Mouse (Mus musculus): Measurements from ENCODE around the gene Ngdn.

Ngdn gene

GRCm38 (mm10) chr14:55000814-55001213, 14.4 kb upstream of the Ngdn start:
- no peak for DNase-seq

- no peak for DNase-seq
These were observed 13.8 kb upstream of the Ngdn start for GRCm38 (mm10) chr14:55001446-55001845.

DNA sequence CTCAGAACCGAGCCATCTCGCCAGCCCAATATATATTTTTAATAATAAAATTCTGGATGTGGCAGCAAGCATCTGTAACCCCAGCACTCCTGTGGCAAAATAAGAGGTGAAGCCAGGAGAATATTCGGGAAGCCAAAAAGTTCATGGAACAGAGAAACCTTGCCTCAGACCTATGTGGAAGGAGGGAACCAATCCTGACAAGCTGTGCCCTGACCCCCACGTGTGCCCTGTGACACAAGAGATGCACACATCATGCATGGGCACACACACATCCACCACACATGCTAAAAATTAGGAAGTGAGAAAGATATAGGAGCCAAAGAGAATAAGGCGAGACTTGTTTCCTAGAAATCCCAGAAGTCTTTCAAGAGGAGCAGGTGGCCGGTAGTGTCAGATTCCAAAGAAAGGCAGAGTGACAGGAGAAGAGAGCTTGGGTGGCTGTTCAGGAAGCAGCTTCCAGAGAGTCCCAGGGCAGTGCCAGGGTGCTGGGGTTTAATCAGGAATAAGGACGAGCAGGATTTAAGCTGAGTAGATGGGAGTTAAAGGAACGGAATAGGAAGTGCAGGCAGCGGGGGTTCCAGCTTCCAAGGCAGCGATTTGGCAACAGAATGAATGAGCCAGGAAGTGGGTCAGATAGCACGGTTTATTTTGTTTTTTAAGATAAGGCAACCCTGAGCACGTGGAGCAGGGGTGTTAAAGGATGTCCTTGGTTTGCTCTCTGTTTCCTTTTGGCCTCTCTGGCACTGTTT, 13.1 kb upstream of the Ngdn start:
- no peak for DNase-seq

GRCm38 (mm10) chr14:55002687-55003120, 12.6 kb upstream of the Ngdn start:
- no peak for DNase-seq

DNA sequence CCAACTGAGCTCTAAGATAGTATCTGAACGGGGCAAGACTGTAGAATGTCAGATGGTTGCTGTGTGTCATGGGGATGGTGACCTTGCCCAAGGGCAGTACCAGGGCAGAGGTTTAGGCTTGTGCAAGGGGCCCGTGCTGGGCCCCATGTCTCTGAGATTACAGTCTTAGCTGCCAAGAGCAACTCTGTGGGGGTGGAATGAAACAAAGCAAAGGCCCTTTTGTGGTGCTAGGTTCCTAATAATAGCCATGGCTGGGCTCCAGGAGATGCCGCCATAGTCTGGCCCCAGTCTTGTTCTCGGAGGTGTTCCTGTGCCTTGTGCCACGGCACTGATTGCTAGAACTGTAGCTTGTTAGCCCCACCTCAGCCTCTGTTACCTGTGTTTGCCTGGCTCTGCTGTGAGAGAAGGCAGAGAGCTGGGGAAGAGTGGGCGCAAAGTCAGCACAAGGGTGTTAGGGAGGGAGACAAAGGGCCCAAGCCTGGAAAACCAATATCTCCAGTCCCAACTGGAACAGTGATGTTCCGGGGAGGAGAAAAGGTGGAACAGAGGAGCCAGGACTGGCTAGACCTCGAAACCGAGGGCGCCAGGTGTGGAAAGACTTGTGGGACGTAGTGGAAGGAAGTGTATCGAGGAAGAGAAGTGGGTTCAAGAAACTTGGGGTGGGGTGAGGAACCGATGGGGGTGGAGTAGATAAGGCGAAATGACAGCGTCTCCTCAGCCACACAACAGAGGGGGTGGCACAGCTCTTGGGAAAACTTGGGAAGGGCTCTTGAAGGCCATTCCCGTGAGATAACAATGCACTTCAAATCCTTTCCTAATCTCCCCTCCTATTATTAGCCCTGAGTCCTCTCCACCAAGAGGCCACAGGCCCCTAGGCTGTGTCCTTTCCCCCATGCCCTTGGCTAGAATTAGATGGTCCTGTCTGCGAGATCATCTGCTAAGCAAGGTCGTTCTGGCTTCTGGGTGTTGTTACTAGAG, 11.1 kb upstream of the Ngdn start:
- no peak for DNase-seq

DNA sequence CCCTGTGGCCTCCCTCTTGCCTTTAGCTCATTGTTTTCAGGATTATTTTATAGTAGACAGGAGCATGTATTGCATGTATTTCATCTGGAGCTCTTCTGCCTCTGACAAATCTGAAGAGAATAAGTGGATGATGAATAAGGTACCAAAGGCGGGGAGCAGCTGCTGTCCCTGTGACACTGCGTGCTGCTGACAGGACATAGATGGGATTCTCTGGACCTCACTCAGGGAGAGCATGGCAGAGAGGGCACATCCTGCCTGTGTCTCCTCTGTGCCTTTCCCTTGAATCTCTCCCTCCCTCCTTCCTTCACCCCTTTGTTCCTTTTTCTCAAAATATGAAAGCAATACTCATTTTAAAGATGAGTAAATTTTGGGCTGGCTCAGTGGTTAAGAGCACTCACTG, 9.7 kb upstream of the Ngdn start:
- DNase-seq: no peak

- DNase-seq: no peak
These were observed 9.3 kb upstream of the Ngdn start for GRCm38 (mm10) chr14:55005967-55006366.

DNA sequence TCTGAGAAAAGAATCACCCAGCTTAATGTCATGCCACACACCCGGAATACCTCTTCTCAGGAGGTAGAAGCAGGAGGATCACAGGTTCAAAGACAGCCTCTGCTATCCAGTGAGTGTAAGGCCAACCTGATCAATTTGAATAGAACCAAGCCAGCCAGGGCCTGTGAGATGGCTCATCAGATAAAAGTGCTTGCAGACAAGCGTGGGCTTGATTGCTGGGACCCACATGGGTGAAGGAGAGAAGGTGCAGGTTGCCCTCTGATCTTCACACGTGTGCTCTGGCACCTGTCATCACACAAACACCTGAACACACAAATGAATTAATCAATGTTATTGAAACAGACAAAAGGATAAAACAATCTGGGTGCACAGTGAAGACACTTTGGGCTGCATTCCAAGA, 8.7 kb upstream of the Ngdn start:
- no peak for DNase-seq

DNA sequence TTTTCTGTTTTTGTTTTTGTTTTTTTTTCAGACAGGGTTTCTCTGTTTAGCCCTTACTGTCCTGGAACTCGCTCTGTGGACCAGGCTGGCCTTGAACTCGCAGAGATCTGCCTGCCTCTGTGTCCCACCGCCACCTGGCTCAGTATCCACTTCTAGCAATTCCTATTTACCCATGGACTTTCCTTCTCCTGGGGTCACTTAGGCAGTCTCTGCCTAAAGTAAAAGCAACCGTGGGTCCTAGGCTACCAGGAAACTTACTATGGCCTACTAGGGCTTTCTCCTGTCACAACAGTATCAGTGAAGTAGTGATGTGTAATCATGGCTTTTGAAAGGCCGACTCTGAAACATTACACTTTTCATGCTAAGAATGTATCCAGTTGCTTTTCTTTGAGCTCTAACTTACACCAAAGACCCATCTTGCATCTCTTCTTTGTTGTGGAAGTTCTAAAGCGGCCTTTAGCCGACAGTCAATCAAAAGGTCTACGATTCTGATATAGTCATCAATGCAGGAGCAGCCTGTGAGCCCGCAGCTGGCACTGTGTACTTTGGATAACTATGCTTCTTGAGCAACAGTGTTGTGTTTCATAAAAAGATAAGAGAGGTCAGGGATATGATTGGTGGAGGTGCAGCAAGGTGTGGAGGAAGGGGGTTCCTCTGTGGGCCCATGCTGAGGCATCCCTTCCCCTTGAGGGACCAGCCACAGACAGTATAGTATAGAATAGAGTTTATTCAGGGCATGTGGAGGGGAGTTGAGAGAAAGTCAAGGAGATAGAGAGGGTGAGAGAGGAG, 7.9 kb upstream of the Ngdn start:
- DNase-seq: no peak

DNA sequence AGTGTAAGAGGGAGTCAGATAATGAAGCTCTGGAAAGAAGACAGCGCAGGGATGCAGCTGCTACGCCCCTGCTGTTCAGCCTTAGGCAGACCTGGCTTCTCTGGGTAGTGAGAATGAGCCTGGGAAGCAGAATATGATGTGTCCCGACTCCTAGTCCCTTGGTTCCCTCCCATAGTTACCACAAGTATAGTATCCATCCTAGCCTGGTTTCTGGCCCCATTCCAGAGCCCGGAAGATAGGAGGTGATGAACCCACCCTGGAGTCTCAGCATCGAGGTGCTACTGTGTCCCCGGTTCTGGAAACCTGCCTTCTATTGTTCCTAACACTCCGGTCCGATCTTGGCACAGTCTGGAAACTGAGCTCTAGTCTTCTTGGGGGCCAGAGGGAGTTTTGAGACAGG, 6.8 kb upstream of the Ngdn start:
- DNase-seq: no peak

GRCm38 (mm10) chr14:55011116-55011515, 4.1 kb upstream of the Ngdn start:
- no peak for DNase-seq

DNA sequence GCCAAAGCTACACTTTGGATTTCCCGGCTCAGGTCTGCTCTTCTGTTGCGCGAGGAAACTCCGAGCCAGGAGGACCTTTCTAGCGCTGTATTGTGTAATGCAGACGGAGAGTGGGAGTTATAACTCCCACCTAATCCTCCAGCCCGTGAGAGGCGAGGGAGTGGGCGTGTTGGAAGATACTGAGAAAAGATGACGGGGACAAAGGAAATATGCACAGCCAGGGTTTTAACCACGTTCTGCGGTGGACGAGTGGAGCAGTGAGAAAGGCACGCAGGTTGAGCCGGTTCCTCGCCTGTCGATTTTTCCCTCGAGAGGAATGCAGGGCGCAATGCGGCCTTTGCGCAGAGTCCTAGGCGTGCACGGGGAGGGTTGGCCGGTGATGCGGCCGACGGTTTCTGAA, 663 bp upstream of the Ngdn start:
- DNase-seq: no peak

DNA sequence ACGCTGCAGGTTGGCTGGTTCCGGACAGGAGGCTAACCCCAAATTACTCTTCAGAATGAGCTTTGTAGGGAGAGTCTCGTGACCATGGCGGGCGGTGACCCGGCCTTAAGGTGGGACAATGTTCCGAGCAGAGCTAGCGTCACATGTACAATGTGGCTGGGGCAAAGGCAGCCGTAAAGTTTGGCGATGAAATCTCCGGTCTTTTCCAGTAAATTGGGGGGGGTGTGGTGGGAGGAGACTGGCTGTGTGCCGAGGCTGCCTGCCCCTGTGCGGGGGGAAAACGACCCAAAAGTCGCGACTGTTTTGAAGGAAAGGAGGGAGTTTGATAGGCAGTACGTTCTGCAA, 485 bp downstream of the Ngdn start:
- DNase-seq: no peak

- no peak for DNase-seq
These were observed 1.6 kb downstream of the Ngdn start for GRCm38 (mm10) chr14:55016876-55017275.

- no peak for DNase-seq
These were observed 5.1 kb downstream of the Ngdn start for GRCm38 (mm10) chr14:55020394-55020793.

DNA sequence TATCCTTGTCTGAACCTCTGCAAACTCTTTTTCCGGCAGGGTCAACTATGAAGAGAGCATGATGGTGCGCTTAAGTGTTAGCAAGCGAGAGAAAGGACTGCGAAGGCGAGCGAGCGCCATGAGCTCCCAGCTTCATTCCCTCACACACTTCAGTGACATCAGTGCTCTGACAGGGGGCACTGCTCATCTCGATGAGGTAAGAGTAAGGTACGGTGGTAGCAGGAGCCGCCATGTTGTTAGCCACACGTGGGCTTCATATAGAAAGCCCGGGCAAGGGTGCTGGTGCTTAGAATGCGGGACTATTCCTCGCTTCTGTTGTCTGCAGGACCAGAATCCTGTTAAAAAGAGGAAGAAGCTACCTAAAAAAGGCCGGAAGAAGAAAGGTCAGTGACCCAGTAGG, 7.8 kb downstream of the Ngdn start:
- DNase-seq: no peak

DNA sequence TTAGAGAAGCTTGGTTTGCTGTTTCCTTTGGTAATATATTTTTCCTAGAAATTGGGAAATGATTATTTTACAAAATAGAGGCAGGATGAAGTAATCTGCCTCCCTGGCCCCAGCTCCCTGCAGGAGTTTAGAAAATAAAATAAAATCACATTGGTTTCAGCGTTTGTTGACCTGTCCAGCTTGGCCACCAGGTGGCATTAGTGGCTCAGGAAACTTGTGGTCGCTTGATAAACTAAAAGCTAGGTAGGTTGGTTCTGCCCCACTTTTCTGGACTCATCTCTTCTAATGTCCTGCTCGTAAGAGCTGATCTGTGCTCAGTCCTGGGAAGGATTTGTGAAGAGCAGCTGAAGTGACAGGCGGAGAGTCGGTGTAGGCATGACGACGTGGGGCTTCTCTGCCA, 9.0 kb downstream of the Ngdn start:
- DNase-seq: peak; percentile 81 to 82

DNA sequence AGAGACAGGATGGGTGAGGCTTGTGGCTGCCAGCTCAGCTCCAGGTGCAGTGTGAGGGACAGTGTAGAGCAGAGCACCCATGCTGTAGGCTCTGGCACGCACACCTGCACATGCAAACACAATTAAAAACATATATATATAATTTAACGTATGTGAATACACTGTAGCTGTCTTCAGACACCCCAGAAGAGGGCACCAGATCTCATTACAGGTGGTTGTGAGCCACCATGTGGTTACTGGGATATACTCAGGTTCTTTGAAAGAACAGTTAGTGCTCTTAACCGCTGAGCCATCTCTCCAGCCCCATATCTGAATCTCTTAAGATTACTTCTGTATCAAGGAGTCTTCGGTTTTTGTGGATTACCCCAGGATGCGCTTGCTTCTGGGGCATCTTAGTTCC, 10.3 kb downstream of the Ngdn start:
- no peak for DNase-seq

- no peak for DNase-seq
These were observed 12.0 kb downstream of the Ngdn start for GRCm38 (mm10) chr14:55027251-55027650.

- DNase-seq: peak; percentile 63 to 65
These were observed 12.4 kb downstream of the Ngdn start for GRCm38 (mm10) chr14:55027653-55028052.

- no peak for DNase-seq
These were observed 13.1 kb downstream of the Ngdn start for GRCm38 (mm10) chr14:55028333-55028835.

DNA sequence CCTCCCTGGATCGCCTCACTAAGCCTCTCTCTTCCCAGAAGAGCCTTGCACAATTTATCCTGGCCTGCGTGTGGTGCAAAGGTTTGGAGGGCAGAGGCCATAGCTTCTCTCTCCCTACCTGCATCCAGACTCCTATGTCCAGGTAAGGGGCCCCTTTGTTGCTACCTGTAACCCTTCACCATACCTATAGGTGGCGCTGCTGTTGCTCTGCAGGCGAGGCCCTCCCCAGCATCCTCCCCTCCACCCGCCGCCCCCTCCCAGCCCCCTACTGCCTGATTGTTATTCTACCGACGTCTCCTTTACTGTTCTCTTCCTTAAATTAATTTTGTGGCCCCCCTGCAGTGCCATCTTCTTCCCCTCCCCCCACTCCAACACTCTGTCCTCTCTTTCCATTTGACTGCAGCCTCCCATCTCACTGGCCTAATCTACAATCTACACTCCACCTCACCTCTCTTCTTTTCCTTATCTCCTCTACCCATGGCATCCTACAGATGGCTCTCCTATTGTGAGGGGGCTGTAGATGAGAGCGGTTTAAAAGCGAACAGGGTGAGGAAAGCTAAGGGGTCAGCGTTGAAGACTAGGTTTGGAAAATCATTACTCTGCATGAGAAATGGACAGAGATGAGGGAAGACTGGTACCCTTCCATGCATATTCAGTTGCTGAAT, 13.9 kb downstream of the Ngdn start:
- peak; percentile 65 to 68 for DNase-seq

Data from cerebellum, adult 18-20 months (tissue).